Mouse (Mus musculus) lung, embryonic 15.5 days (tissue): ENCODE measurements around the gene Qpct. TPM values are rescaled to one million over a fixed set of nuclear protein-coding genes. Genes with fewer than 3 reads are reported as not detected.

Experiments used
- ATAC-seq: fragments of 200-750 bp; cut with Nextera tagmentation; 2 replicates; pipeline ENCODE4 v1.8.0; 2017; ENCODE audit warnings: moderate number of reproducible peaks, borderline replicate concordance; ENCODE audit not compliant: low FRiP score, low TSS enrichment; ENCODE audit errors: extremely low read depth
- H3K27ac ChIP-seq: fragments of 300-500 bp; sonication (generic); 2 replicates; pipeline ENCODE4 v1.5.1; 2015; ENCODE audit warnings: moderate library complexity, mild to moderate bottlenecking, inconsistent platforms
- H3K27me3 ChIP-seq: fragments of 300-500 bp; sonication (generic); 2 replicates; pipeline ENCODE4 v1.6.1; 2015; ENCODE audit warnings: inconsistent platforms
- H3K36me3 ChIP-seq: fragments of 300-500 bp; sonication (generic); 2 replicates; pipeline ENCODE4 v1.6.1; 2015; ENCODE audit warnings: inconsistent platforms
- H3K4me1 ChIP-seq: fragments of 300-500 bp; sonication (generic); 2 replicates; pipeline ENCODE4 v1.6.1; 2015; ENCODE audit warnings: inconsistent platforms
- H3K4me2 ChIP-seq: fragments of 300-500 bp; sonication (generic); 2 replicates; pipeline ENCODE4 v1.6.1; 2015; ENCODE audit warnings: inconsistent platforms, mild to moderate bottlenecking, moderate library complexity
- H3K4me3 ChIP-seq: fragments of 300-500 bp; sonication (generic); 2 replicates; pipeline ENCODE4 v1.5.1; 2015; ENCODE audit warnings: mild to moderate bottlenecking, inconsistent platforms
- H3K9ac ChIP-seq: fragments of 300-500 bp; sonication (generic); 2 replicates; pipeline ENCODE4 v1.6.1; 2015; ENCODE audit warnings: inconsistent platforms
- H3K9me3 ChIP-seq: fragments of 300-500 bp; sonication (generic); 2 replicates; pipeline ENCODE4 v1.6.1; 2016; ENCODE audit warnings: inconsistent platforms
- WGBS: fragments of 180-500 bp; shearing (Covaris S2); methylation state at CpG from one replicate; pipeline ENCODE4 v1.1.7; 2015; 5-methylcytosine and 5-hydroxymethylcytosine counted together
- polyA plus RNA-seq: library from polyadenylated mRNA; unstranded; fragments of >200 nt; fragmentation: Nextera tagmentation; extraction: Ambion mirVana; gene quantifications from 2 replicates; pipeline ENCODE4 v1.2.1, GENCODE M21; 2015

Qpct gene
- polyA plus RNA-seq, 1 experiment from 2014 or later, result 18.2 TPM

DNA sequence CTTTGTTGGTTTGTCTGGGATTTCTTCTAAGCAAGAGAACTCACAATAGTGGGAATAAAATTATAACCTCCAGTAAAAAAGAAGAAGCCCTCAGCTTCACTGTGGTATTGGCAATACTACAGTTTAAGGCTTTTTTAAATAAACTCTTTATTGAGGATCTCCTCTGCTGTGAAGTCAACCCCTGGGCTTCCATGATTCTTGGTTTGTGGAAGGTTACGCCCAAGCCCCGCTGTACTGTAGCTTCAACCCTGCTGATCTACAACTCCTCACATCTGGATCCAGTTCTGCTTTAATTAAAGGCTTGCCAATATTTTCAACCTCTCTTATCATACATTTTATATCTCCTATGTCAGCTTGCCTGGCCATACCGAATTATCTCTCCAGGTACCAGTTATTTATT is 68.6 kb downstream of the Qpct start:
- Histone ChIP-seq H3K27ac (no peak overlapping the region), H3K9me3 (no peaks in the 10 kb centered on the region), H3K9ac (no peak overlapping the region), H3K36me3 (no peaks in the 10 kb centered on the region), H3K4me1 (no peaks in the 10 kb centered on the region), H3K4me2 (no peak overlapping the region), H3K4me3 (no peak overlapping the region), H3K27me3 (no peaks in the 10 kb centered on the region)
- no peak for ATAC-seq
- 83% methylated on average over 3 of the region's 3 CpGs for WGBS

DNA sequence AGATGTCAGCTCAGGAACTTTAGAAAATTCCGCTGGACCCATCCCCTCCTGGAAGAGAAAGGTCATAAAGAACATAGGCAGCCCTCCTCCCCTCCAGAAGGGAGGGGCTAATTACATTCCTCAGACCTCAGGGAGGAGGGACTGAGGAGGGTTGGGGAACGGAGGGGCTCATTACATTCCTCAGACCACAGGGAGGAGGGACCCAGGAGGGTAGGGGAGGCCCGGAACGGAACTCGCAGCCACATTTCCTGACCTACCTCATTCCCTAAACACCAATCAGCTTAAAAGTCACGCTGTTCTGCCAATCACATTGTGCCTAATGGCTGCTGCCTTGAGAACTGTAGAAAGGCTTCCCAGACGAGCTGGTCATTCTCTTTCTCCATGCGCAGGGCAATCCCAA is 82.0 kb downstream of the Qpct start:
- Histone ChIP-seq H3K9ac (no peak overlapping the region), H3K9me3 (no peaks in the 10 kb centered on the region), H3K27ac (no peak overlapping the region), H3K27me3 (no peaks in the 10 kb centered on the region), H3K4me2 (no peak overlapping the region), H3K4me3 (no peak overlapping the region), H3K36me3 (no peaks in the 10 kb centered on the region), H3K4me1 (no peaks in the 10 kb centered on the region)
- 39% methylated on average over 8 of the region's 8 CpGs for WGBS
- ATAC-seq, result no peak; the same call in 1 of the 2 replicates

DNA sequence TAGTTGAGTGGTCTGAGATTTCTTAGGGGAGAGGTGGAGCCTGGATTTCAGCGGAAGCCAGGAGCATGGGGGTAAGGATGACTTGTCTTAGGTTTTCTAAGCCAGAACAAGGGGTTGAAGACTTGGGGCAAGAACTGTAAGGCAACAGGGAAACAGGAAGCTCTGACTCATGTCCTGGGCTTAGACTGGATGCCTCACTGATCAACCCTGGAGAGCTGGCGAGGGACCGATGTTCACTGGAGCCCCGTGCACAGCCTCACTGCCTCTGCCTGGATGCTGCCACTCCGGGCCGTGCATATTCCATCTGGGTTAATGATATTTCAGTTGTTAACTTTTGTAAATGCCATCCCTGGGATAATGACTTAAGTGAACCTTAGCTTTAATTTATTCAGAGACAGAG is 84.1 kb downstream of the Qpct start:
- no peaks in the 10 kb centered on the region for H3K36me3 ChIP-seq
- no peak overlapping the region for H3K4me2 ChIP-seq
- H3K27ac ChIP-seq, result no peak overlapping the region
- WGBS, result 77% methylated on average over 6 of the region's 6 CpGs
- no peaks in the 10 kb centered on the region for H3K4me1 ChIP-seq
- no peak for ATAC-seq
- no peak overlapping the region for H3K9ac ChIP-seq
- H3K27me3 ChIP-seq, result no peaks in the 10 kb centered on the region
- no peaks in the 10 kb centered on the region for H3K9me3 ChIP-seq
- no peak overlapping the region for H3K4me3 ChIP-seq

- ATAC-seq, result no peak
- WGBS, result 59% methylated on average over 2 of the region's 2 CpGs
- no peaks in the 10 kb centered on the region for H3K9me3 ChIP-seq
Measured at GRCm38 (mm10) chr17:79136401-79136800, 84.7 kb downstream of the Qpct start.

More at GRCm38 (mm10) chr17:79136401-79136800, 84.7 kb downstream of the Qpct start:
- H3K36me3 ChIP-seq, result no peaks in the 10 kb centered on the region
- H3K4me1 ChIP-seq, result no peaks in the 10 kb centered on the region
- no peak overlapping the region for H3K9ac ChIP-seq
- H3K27ac ChIP-seq, result no peak overlapping the region
- no peak overlapping the region for H3K4me3 ChIP-seq
- H3K4me2 ChIP-seq, result no peak overlapping the region
- H3K27me3 ChIP-seq, result no peaks in the 10 kb centered on the region

Other genes with a start within 250 kb of the Qpct start
- gene Heatr5b, start 216.5 kb upstream of the Qpct start, polyA plus RNA-seq, result 12.7 and 13.2 TPM in 2 replicates
- 34.2 and 39.3 TPM in 2 replicates for gene Gpatch11, start 216.3 kb upstream of the Qpct start, polyA plus RNA-seq
- gene Eif2ak2, start 169.3 kb upstream of the Qpct start, polyA plus RNA-seq, result 13.2 and 14.9 TPM in 2 replicates
- 0.08 and 0.14 TPM in 2 replicates for gene Sult6b1, start 144.9 kb upstream of the Qpct start, polyA plus RNA-seq
- 82.6 and 89.4 TPM in 2 replicates for gene Cebpzos, start 135.4 kb upstream of the Qpct start, polyA plus RNA-seq
- 46.4 and 47.3 TPM in 2 replicates for gene Cebpz, start 114.8 kb upstream of the Qpct start, polyA plus RNA-seq
- gene Ndufaf7, start 114.8 kb upstream of the Qpct start, polyA plus RNA-seq, result 56.9 and 60.0 TPM in 2 replicates
- gene Prkd3, start 31.1 kb upstream of the Qpct start, polyA plus RNA-seq, result 42.6 and 43.7 TPM in 2 replicates